Mouse (Mus musculus) urinary bladder, postnatal 25 days (tissue): ENCODE results near the gene Gna12.

ENCODE experiments used
- DNase-seq: peaks from one replicate; pipeline ENCODE4 v3.0.0; 2022; ENCODE audit warnings: low spot score

Gene Gna12

GRCm38 (mm10) chr5:140710315-140710714 is 119.9 kb downstream of the Gna12 start:
- no peak for DNase-seq
